Mouse (Mus musculus) cerebral cortex, adult 2 months (tissue): ENCODE results near the gene Sfxn3.

Source experiments
- WGBS: fragments of 180-500 bp; shearing (Covaris S2); methylation state at CpG from one replicate; pipeline ENCODE4 v1.1.7; 2018; 5-methylcytosine and 5-hydroxymethylcytosine counted together

Gene Sfxn3

DNA sequence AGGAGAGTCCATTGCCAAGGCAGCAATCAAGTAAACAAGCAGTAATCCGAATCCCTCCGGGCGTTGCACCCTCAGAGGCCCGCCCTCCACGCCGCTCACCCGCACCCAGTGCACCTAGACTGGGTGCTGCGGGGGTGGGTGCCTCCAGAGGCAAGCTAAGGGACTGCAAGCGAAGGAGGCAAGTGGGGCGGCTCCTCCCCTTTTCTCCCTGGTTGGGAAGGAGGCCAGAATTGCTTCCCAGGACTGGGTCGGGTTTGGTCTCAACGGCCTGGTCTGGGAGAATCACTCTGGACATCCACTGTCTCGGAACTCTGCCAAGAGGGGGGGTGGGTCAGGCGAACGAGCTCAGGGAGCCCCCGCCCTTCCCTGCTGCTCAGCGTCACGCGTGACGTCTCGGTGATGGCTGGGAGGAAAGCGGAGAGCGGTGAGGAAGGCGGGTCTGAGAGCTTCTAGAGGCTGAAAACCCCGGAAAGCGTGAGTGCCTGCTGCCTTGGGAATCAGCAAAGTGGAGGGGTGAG lies at the start of gene Sfxn3:
Gene Sfxn3, plus strand, starts transcription at position 87 of the 518 bp plus-strand sequence.
- WGBS: under 1% methylated on average over 26 of the region's 26 CpGs

DNA sequence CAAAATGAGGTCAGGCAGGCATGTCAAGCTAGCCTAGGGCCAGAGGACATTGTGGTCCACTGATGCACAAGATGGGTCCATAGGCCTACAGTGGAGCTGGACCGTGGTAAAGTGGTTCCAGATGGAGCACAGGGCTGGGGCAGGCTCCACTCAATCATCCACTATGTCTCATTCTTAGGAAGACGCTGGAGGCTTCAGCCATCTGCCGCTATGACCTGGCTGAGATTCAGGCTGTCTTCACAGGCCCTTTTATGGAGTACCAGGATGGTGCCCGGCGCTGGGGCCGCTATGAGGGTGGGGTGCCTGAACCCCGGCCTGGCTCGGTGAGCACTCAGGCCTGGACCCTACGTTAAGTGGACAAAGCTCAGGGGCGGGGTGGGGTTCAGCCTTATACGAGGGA lies 49.5 kb upstream of the Sfxn3 start:
- 71% methylated on average over 11 of the region's 11 CpGs for WGBS

DNA sequence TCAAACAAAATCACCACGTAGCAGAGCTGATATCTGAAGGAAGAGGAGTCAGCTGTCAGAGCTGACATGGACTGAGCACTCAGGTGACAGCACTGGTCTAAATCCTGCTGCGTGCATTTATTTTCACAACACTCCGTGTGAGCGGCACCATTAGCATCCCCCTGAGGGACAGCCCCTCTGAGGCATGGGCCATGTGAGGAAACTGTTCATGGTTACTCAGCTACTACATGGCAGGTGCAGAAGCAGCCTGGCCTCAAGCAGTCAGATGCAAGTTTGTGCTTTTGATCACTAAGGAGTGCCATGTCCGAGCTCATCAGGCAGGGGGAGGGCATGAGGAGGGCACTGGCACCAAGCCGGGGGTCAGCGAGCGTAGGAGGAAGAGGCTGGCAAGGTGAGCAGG lies 47.7 kb upstream of the Sfxn3 start:
- WGBS: 85% methylated on average over 8 of the region's 8 CpGs

DNA sequence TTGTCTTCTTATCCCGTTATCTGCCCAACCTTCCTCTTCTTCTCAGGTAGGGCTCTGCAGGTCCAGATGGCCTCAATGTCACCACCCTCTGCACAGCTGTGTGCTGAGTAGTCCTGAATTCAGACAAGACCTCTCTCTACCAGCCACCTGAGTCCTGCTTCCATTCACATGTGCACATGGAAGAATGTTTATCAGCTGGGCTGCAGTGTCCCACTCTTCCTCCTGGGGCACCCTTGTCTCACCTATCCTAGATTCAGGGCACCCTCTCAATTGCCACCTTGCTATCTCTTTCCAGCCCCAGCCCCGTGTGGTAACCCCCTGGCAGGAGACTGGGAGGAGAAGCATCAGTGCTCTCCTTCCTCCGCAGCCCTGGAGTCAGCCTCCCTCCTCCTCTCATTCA lies 45.0 kb upstream of the Sfxn3 start:
- 54% methylated on average over 3 of the region's 3 CpGs for WGBS

DNA sequence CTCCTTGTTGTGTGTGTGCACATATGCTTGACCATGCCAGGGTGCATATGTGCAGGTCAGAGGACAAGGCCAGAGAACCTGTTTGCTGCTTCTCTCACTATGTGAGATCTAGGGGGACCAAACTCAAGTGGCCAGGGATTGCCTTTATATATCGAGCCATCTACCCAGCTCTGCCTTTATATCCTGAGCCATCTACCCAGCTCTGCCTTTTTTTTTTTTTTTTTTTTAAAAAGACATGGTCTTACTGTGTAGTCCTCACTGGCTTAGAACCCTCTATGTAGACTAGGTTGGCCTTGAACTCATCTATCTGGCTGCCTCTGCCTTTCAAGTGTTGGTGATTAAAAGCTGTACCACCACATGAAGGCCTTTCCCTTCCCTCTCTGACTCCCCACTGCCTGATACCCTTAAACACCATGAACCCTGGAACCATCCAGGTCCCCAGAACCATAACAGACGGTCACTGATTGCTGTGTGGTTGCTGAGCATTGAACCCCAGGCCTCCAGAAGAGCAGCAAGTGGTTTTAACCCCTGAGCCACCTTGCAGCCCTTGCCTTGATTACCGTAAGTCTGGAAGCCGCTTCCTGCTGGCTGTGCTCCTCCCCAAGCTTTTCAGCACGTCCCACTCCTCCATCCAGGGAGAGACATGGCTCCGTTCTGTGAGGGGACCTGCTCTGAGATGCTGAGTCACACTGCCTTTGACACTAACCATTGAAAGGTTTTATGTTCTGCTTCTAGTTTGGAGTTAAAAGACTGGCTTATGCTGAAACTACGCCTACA lies 43.4 kb upstream of the Sfxn3 start:
- 85% methylated on average over 7 of the region's 7 CpGs for WGBS

DNA sequence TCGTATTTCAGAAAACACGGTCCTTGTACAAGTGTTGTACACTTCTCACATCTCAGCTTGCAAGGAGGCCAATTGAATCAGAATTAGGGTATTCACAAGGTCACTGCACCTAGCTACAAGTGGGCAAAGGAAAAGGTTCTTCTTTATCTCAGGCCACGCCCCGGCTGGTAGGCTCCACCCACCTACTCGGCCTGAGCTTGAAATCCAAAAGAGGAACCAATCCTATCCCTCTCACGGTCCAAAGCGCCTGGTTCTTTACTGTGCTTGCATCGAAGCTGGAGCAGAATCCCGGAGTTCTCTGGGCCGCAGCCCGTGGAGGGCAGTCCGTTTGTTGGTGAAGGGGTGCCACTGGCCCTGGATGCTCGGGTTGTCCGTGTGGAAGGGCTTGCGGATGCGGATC lies 41.9 kb upstream of the Sfxn3 start, which contains the start of gene Twnk:
Gene Twnk, plus strand, starts transcription at position 220 of the 400 bp plus-strand sequence.
- WGBS: 8% methylated on average over 16 of the region's 16 CpGs

DNA sequence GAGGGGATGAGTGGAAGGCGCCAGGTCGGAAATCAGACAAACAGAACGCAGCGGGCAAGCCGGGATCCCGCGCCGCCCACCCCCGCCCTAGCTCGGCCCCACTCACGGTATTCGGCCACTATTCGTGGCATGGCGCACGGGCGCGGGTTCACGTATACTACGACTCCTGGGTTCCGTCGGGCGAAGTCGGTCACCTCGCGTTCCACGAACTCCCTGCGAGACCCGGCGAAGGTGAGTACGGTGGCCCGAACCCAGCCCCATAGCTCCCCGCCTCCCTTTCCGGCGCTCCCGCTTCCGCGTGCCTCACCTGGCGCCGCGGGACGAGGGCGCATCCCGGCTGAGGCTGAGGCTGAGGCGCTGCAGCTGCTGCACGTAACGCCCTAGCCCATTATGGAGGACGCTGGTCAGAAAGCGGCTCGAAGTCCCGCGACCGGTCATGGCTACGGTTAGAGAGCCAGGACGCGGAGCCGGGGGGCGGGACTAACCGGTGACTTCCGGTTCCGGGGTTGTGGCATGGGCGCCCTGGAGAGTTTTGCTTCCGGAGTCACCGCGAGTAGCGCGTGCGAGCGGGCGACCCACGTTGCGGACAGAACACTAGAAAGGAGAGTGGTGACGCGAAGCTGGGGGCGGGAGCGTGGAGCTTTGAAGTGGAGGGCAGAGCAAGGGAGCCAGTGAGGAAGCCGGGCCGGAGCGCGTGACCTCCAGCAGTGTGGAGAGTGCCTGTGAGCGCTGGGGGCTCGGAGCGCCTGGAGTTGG lies 41.2 kb upstream of the Sfxn3 start, which contains the start of gene Mrpl43:
Gene Mrpl43, minus strand, starts transcription at position 486 of the 756 bp plus-strand sequence.
- under 1% methylated on average over 82 of the region's 82 CpGs for WGBS

DNA sequence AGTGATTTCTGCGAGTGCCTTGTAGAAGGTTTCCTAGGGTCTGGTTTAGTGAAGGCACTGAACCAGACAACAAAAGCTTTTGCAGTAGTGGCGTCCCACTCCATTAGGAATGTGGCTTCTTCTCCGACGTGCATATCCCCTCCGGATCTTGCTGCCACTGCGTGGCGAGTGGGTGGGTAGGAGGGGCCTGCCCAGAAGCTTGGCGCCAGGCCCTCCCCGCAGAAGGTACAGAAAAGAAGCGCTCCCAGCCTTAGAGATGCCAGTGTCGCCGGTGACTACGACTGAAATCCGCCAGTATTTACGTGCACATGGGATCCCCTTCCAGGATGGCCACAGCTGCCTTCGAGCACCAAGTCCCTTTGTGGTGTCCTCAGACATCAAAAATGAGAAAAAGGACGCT lies 40.3 kb upstream of the Sfxn3 start:
- WGBS: 19% methylated on average over 17 of the region's 17 CpGs

DNA sequence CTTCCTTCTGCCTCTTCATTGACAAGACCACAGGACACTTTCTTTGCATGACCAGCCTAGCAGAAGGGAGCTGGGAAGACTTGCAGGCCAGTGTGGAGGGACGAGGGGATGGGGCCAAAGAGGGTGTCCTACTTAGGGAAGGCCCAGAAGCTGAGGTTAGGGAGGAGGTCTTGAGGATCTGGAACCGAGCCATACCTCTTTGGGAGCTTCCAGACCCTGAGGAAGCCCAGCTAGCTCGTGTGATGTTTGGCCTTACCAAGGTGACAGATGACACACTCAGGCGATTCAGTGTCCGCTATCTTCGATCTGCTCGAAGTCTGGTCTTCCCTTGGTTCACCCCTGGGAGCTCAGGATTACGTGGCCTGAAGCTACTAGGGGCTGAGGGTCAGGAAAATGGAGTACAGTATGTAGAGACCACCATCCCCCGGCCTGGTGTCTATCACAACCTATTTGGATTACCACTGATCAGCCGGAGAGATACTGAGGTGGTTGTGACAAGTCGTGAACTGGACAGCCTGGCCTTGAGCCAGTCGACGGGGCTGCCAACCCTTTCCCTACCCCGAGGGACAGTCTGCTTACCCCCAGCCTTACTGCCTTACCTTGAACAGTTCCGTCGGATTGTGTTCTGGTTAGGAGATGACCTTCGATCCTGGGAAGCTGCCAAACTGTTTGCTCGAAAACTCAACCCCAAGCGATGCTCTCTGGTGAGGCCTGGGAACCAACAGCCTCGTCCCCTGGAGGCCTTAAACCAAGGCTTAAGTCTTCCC lies 39.7 kb upstream of the Sfxn3 start:
- WGBS: 88% methylated on average over 20 of the region's 20 CpGs

DNA sequence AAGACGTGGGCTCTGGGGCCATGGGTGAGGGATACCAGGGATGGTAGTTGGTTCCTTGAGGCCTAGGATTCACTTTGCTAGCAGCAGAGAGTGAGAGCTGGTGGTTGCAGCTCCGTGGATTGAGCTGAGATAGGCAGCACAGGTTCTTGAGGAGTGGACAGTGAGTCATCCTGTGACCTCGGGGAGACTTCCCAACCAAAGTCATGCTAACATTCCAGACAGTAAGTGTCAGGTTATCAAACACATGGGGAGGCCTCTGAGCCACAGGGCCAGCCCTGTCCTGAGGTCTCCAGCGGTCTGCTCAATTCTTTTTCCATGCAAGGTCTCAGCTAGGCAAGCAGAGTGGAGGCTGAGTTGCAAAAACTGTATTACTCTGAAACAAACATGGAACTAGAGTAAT lies 36.7 kb upstream of the Sfxn3 start:
- WGBS: 91% methylated on average over 4 of the region's 4 CpGs

DNA sequence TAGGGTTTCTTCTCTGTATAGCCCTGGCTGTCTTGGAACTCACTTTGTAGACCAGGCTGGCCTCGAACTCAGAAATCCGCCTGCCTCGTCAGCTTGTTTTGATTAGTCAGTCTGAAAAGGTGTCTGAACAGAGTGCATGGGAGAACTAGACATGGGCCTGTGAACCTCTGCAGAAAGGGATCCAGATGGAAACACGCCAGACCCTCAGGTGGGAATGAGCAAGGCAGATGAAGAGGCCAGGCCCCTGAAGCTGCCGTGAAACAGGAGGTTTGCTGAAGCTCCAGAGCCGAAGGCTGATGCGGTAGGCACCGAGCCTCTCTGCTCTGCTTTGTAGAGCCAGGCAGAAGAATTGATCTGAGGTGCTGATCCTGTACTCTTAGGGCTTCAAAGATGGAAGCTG lies 35.1 kb upstream of the Sfxn3 start:
- WGBS: 75% methylated on average over 8 of the region's 8 CpGs

DNA sequence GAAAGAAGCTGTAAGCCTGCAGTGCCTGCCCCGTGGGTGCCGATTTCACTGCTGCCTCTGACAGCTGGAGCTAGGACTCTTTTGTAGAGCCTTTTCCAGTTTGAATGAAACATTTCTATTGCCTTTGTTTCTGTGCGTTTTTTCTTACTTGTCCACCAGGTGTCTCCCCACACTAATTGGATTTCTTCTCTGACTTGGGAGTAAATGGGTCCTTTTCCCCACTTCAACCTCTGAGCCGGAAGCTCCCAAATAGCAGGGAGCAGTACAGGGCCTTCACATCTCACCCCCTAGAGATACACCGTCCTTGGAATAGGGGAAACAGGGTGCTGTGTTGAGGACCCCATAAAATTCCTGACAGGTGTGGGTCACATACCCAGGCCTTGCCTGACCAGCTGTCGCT lies 34.7 kb upstream of the Sfxn3 start:
- 26% methylated on average over 6 of the region's 6 CpGs for WGBS

DNA sequence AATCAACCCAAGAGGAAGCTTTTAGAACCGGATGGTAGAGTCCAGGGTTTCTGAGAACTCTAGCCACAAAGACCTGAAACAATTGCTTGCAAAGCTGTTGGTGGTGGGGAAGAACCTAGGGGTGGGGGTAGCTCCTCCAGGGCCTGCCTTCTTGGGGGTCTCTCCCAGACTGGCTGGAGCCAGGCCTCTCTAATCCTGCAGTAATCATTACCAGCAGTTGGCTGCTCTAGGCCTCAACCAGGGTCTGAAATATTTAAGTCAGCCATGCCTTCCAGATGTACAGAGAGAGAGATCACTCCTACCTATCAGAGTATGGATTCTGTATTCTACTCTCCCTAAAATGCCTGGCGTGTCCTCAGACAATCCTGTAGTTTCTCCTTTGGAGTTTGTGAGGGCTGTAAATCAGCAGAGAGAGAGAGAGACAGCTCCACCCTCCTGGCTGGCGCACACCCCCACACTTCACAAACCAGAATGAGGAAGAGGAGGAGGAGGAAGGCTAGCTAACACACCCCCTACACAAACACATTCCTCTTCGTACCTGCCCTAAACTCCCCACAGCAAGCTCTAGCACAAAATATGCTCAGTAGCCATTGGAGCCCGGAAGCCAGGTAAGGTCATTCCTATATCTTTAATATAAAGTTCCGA lies 33.6 kb upstream of the Sfxn3 start:
- WGBS: 55% methylated on average over 6 of the region's 6 CpGs

DNA sequence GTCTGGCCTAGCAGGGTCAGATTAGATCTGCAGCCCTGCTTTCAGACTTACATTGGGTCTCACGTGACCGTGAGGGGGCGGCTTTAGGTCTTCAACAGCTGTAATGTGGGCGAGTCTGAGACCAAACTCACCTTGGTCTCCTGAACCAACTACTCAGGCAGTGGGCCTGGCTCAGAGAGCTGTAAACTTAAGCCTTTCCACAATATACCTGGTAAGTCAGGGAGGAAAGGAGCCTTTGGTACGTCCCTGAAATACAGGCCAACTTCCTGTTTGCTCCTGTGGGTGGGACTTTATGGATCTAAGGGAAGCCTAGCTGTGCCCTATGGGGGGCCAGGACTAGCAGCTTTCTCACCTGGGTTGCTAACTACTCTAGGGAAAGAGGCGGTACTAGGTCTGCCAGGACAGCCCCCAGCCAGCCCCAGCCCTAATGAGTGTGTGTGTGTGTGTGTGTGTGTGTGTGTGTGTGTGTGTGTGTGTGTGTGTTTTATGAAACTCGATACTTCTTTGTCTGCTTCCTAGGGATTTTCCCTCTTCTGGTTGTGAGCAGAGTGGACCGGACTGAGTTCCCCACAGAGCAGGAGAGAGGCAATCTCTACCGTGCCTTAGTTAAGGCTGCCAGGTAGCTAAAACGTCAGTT lies 32.9 kb upstream of the Sfxn3 start, which contains the start of gene Lzts2:
Gene Lzts2, plus strand, starts transcription at position 80 of the 637 bp plus-strand sequence.
- WGBS: 31% methylated on average over 10 of the region's 10 CpGs

DNA sequence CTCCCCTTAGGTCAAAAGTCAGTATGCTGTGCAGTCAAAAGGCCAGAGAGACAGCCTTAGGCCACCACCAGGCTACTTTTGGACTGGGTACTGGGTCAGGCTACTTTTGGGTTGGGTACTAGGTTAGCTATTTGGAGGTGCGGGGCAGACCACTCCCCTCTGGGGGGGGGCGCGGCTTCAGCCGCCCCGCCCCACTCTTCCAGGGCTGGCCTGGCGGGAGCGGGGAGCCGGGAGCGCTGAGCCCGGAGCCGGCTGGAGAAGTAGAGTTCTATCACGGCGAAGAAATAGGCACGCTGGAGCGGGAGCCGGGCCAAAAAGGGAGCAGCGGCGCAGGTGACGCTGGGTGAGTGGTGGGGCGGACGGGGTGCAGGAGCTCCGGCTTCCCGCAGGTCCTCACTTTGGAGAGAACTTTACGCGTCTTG lies 32.3 kb upstream of the Sfxn3 start:
- 2% methylated on average over 25 of the region's 25 CpGs for WGBS

DNA sequence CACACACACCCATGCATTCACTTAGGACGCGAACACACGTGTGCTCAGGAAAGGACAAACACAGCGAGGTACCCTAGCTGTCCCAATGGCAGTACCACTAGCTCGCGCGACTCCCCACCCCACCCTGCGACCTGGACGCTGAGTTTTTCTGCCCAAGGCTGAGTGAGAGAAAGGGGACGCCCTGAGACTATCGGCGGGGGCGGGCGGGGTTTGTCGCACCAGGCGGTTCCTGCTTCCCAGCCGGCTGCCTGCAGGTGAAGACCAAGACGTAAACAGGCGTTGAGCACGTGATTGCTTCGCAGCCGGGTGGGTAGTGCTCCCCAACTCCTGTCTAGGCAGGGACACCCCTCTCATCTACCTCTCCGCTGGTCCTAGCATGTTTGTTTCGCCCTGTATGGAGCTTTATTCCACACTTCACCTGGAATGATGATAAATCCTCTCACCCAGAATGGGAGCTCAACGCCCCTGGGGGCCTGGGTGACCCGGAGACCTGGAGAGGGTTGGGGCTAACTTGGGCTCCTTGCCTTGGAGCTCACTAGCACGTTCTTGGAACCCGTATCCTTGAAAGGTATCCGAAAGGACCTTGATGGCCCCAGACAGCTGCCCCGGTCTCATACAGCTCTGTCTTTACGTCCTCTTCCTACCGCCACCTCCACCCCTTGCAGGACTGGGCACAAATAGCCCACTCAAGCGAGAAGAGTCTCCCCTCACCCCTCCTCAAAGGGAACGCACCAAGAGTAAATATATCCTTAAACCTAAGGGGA lies 31.6 kb upstream of the Sfxn3 start:
- under 1% methylated on average over 34 of the region's 34 CpGs for WGBS

DNA sequence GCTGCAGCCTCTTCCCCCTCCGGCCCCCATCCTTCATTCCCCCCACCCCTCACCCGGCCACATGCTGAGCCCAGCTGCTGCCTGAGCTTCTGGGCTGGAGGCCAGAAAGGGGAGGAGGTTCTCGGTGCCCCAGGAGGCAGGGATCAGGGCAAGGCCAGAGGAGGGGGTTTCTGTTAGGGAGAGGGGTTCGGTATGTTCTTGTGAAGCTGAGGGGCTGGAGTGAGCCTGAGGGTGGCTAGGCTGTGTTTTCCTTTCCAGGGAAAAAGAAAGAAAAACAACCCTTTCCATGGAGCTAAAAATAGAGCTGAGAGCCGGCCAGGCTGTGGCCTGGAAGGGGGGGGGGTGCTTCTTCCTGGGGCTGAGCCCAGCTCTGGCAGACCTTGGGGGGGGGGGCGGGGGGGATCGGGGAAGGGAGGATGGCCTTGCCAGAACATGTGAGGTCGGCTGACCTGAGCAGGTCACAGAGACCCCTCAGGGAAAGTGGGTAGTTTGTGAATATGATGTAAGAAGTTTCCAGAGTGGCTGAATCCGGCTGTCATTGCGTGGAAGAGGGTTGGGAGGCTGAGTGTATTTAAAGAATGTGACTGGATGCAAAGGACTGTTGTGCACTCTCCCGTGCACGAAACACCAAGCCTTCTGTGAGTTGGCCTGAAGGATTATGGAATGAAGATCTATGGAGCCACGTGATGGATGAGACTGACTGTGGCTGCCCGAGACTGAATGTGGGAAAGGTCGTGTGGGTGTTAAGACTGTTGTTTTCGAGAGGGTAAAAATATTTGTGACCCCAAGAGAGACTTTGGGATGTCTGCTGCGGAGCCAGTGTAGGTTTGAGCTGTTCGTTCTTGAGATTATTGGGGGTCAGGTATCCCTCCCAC lies 30.7 kb upstream of the Sfxn3 start:
- 1% methylated on average over 17 of the region's 18 CpGs for WGBS

DNA sequence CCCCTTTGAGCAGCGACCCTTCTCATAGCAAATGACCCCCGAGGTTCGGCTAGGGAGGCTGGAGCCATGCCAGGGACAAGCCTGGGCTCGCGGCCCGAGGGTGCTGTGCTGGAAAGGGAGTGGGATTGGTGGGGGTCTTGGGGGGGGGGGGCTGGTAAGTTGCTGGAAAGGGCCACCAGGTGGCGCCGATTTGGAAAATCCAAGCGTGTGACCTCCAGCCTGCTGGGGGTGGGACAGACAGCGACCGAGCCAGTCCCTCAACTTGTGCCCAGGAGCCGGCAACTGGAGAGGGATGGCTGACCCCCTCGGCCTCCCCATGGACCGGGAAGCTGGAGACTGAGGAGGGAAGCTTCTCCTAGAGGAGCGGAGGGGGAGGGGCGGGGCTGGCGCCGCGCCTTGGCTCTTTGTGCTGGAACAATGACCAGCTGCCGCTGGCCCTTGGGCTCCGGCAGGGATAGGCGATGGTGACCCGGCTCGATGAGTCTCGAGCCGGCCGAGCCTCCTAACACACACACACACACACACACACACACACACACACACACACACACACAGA lies 30.0 kb upstream of the Sfxn3 start:
- under 1% methylated on average over 26 of the region's 27 CpGs for WGBS

DNA sequence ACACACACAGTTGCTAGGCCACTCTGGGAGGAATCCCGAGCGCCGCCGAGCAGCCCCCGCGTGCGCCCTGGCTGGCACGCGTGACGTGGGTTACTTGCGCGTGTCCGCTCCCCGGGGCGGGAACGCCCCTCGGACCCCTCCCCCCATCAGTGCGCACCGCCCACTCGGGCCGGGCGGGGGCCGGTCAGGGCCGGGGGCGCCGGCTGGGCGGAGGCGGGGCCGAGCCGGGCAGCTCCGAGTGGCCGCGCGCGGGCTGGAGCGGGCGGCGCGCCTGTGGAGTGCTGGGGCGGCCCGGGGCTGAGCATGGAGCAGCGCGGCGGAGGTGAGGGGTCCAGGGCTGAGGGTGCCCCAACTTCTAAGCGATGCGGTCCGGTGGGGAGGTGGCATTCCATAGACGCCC lies 29.4 kb upstream of the Sfxn3 start:
- WGBS: 1% methylated on average over 47 of the region's 48 CpGs
